Mouse (Mus musculus): Measurements from ENCODE around the gene Gramd1c. TPM values are rescaled to one million over a fixed set of nuclear protein-coding genes. Genes with fewer than 3 reads are reported as not detected.

Gramd1c gene
- total RNA-seq (2015; ENCODE audit: low replicate concordance) = 1.2 and 1.3 TPM in 2 replicates
- total RNA-seq (2017; ENCODE audit: low replicate concordance) = 1.8 and 2.1 TPM in 2 replicates

GRCm38 (mm10) chr16:44063025-44063894, at the start of gene Gramd1c:
Gene Gramd1c (minus strand): TSS chr16:44063345.
- ATAC-seq (replicated peaks; ENCODE audit: low FRiP score, poor library complexity, severe bottlenecking) = peak; percentile 56; the same call in 1 of the 2 replicates

GRCm38 (mm10) chr16:44109002-44109401, 45.9 kb upstream of the Gramd1c start:
- no peak for ATAC-seq (replicated peaks; ENCODE audit: low FRiP score, poor library complexity, severe bottlenecking)

- no peak for ATAC-seq (replicated peaks; ENCODE audit: low FRiP score, poor library complexity, severe bottlenecking)
Observed at GRCm38 (mm10) chr16:44105211-44105610, 42.1 kb upstream of the Gramd1c start.

GRCm38 (mm10) chr16:44103806-44104766, 40.9 kb upstream of the Gramd1c start:
- ATAC-seq (replicated peaks; ENCODE audit: low FRiP score, poor library complexity, severe bottlenecking) = peak; percentile 35; the same call in 1 of the 2 replicates

GRCm38 (mm10) chr16:44102925-44103324, 39.8 kb upstream of the Gramd1c start:
- no peak for ATAC-seq (replicated peaks; ENCODE audit: low FRiP score, poor library complexity, severe bottlenecking)

- no peak for ATAC-seq (replicated peaks; ENCODE audit: low FRiP score, poor library complexity, severe bottlenecking)
Observed at GRCm38 (mm10) chr16:44101181-44101710, 38.1 kb upstream of the Gramd1c start.

GRCm38 (mm10) chr16:44099377-44099776, 36.2 kb upstream of the Gramd1c start:
- ATAC-seq (replicated peaks; ENCODE audit: low FRiP score, poor library complexity, severe bottlenecking) = no peak

- no peak for ATAC-seq (replicated peaks; ENCODE audit: low FRiP score, poor library complexity, severe bottlenecking)
Observed at GRCm38 (mm10) chr16:44087650-44088049, 24.5 kb upstream of the Gramd1c start.

GRCm38 (mm10) chr16:44061341-44061740, 1.8 kb downstream of the Gramd1c start:
- no peak for ATAC-seq (replicated peaks; ENCODE audit: low FRiP score, poor library complexity, severe bottlenecking)

GRCm38 (mm10) chr16:44060604-44061286, 2.4 kb downstream of the Gramd1c start:
- no peak for ATAC-seq (replicated peaks; ENCODE audit: low FRiP score, poor library complexity, severe bottlenecking)

GRCm38 (mm10) chr16:44058745-44059144, 4.4 kb downstream of the Gramd1c start:
- ATAC-seq (replicated peaks; ENCODE audit: low FRiP score, poor library complexity, severe bottlenecking) = peak; percentile 72; the same call in 1 of the 2 replicates

- ATAC-seq (replicated peaks; ENCODE audit: low FRiP score, poor library complexity, severe bottlenecking) = no peak
Observed at GRCm38 (mm10) chr16:44055766-44056165, 7.4 kb downstream of the Gramd1c start.

- no peak for ATAC-seq (replicated peaks; ENCODE audit: low FRiP score, poor library complexity, severe bottlenecking)
Observed at GRCm38 (mm10) chr16:44053265-44053664, 9.9 kb downstream of the Gramd1c start.

- ATAC-seq (replicated peaks; ENCODE audit: low FRiP score, poor library complexity, severe bottlenecking) = no peak
Observed at GRCm38 (mm10) chr16:44052390-44052789, 10.8 kb downstream of the Gramd1c start.

- ATAC-seq (replicated peaks; ENCODE audit: low FRiP score, poor library complexity, severe bottlenecking) = no peak
Observed at GRCm38 (mm10) chr16:44050139-44050538, 13.0 kb downstream of the Gramd1c start.

- no peak for ATAC-seq (replicated peaks; ENCODE audit: low FRiP score, poor library complexity, severe bottlenecking)
Observed at GRCm38 (mm10) chr16:44039112-44039511, 24.0 kb downstream of the Gramd1c start.

GRCm38 (mm10) chr16:44035221-44035620, 27.9 kb downstream of the Gramd1c start:
- no peak for ATAC-seq (replicated peaks; ENCODE audit: low FRiP score, poor library complexity, severe bottlenecking)

GRCm38 (mm10) chr16:44033365-44033764, 29.8 kb downstream of the Gramd1c start:
- ATAC-seq (replicated peaks; ENCODE audit: low FRiP score, poor library complexity, severe bottlenecking) = no peak

- no peak for ATAC-seq (replicated peaks; ENCODE audit: low FRiP score, poor library complexity, severe bottlenecking)
Observed at GRCm38 (mm10) chr16:44029273-44029672, 33.9 kb downstream of the Gramd1c start.

Data from erythroblast, adult 5-6 weeks (primary cell).